Mouse (Mus musculus) bone marrow macrophage, adult 2 months (primary cell): ENCODE measurements around the gene Olfr1280.

Experiments used
- CTCF ChIP-seq: IDR thresholded peaks from 2 replicates; pipeline ENCODE4 v1.5.1; 2012; ENCODE audit warnings: low read depth, mild to moderate bottlenecking, low read length, moderate library complexity
- POLR2A ChIP-seq: IDR thresholded peaks from 2 replicates; pipeline ENCODE4 v1.6.1; 2012; ENCODE audit warnings: mild to moderate bottlenecking, low read depth, low read length, borderline replicate concordance

- no peak for TF ChIP-seq CTCF
- TF ChIP-seq POLR2A: no peak
Observed at GRCm38 (mm10) chr2:111274006-111274405, 39.8 kb upstream of the Olfr1280 start, which contains the start of gene Olfr1277.
